Mouse (Mus musculus): ENCODE data around the gene Snrpa. TPM values are rescaled to one million over a fixed set of nuclear protein-coding genes. Genes with fewer than 3 reads are reported as not detected.
A peak's percentile ranks its signal among the peaks of the same experiment; 100 is the strongest.

The Snrpa gene
- polyA plus RNA-seq, 1 experiment from 2014 or later = 320 TPM

GRCm38 (mm10) chr7:27178324-27179216 is 17.5 kb downstream of the Snrpa start, which contains the start of gene Rab4b:
TSS of gene Rab4b (minus strand) at chr7:27178896.
- peak within 1 kb of the TSS; percentile 48 for H3K9ac ChIP-seq
- TF ChIP-seq CTCF (IDR thresholded peaks at IDR 0.05; ENCODE audit: low read depth) = peak; percentile 75
- peaks cover 9% of the 10 kb centered on the region for H3K4me1 ChIP-seq (ENCODE audit: insufficient read depth)
- peak; percentile 99 for DNase-seq
- peaks cover 27% of the 10 kb centered on the region; the same call in 1 of the 2 replicates for H3K36me3 ChIP-seq (ENCODE audit: insufficient read depth)
- peak within 1 kb of the TSS; percentile 61 for H3K4me3 ChIP-seq (ENCODE audit: low read depth, low read length)
- peak; percentile 97 for ATAC-seq (ENCODE audit: insufficient read depth)
- peak within 1 kb of the TSS; percentile 67 for H3K4me2 ChIP-seq
- no peaks in the 10 kb centered on the region for H3K9me3 ChIP-seq (ENCODE audit: low read depth, low read length)
- peak within 1 kb of the TSS; percentile 92 for H3K27ac ChIP-seq (ENCODE audit: low read depth)
- WGBS = under 1% methylated on average over 53 of the region's 53 CpGs
- no peaks in the 10 kb centered on the region for H3K27me3 ChIP-seq (ENCODE audit: insufficient read depth, low read length)

DNA sequence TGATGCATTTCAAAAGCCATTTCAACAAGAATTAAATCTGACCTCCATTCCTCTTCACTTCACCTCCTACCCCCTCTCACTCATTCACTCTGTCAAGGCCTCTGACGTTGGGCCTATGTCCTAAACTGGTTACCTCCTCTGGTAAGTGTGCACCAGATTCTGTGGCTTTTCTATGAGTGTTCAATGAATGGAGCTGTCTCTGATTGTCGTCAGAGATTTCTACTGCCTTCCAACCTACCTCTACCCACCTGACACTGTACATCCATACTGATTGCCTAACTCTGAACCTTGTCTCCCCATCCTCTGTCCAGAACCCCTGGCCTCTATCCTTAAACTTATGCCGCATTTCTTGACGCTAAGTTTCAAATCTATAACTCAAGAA is 18.1 kb downstream of the Snrpa start:
- H3K4me2 ChIP-seq = peak overlapping the region; percentile 67
- no peaks in the 10 kb centered on the region for H3K9me3 ChIP-seq (ENCODE audit: low read depth, low read length)
- ATAC-seq (ENCODE audit: insufficient read depth) = no peak
- TF ChIP-seq CTCF (IDR thresholded peaks at IDR 0.05; ENCODE audit: low read depth) = no peak
- H3K9ac ChIP-seq = peak overlapping the region; percentile 48
- H3K36me3 ChIP-seq (ENCODE audit: insufficient read depth) = peaks cover 27% of the 10 kb centered on the region
- peak overlapping the region; percentile 61 for H3K4me3 ChIP-seq (ENCODE audit: low read depth, low read length)
- H3K27ac ChIP-seq (ENCODE audit: low read depth) = peak overlapping the region; percentile 92
- peaks cover 9% of the 10 kb centered on the region for H3K4me1 ChIP-seq (ENCODE audit: insufficient read depth)
- H3K27me3 ChIP-seq (ENCODE audit: insufficient read depth, low read length) = no peaks in the 10 kb centered on the region
- 12% methylated on average over 4 of the region's 4 CpGs for WGBS
- no peak for DNase-seq

DNA sequence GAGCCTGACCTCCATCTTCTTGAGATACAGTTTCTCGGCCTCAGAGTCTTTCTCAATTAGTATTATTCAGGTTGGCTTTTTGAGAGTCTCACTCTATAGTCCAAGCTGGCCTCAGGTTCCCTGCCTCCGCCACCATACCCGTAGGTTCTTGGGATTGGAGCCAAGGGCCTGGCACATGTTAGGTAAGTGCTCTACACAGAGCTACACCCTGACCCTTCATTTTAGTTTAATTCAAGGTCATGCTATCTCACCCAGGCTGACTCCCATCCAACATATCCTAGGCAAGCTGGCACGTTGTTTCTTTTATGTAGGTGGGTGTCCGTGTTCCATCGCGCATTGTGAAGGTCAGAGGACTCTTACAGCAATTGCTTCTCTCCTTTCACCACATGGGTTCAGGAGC is 21.2 kb downstream of the Snrpa start:
- Histone ChIP-seq H3K4me2 (no peak overlapping the region), H3K27me3 (ENCODE audit: insufficient read depth, low read length) (no peaks in the 10 kb centered on the region), H3K9ac (no peak overlapping the region), H3K27ac (ENCODE audit: low read depth) (no peak overlapping the region), H3K4me1 (ENCODE audit: insufficient read depth) (peaks cover 9% of the 10 kb centered on the region), H3K36me3 (ENCODE audit: insufficient read depth) (peaks cover 49% of the 10 kb centered on the region), H3K9me3 (ENCODE audit: low read depth, low read length) (no peaks in the 10 kb centered on the region), H3K4me3 (ENCODE audit: low read depth, low read length) (no peak overlapping the region)
- ATAC-seq (ENCODE audit: insufficient read depth) (no peak), DNase-seq (no peak)
- no peak for TF ChIP-seq CTCF (IDR thresholded peaks at IDR 0.05; ENCODE audit: low read depth)
- 91% methylated on average over 7 of the region's 7 CpGs for WGBS

DNA sequence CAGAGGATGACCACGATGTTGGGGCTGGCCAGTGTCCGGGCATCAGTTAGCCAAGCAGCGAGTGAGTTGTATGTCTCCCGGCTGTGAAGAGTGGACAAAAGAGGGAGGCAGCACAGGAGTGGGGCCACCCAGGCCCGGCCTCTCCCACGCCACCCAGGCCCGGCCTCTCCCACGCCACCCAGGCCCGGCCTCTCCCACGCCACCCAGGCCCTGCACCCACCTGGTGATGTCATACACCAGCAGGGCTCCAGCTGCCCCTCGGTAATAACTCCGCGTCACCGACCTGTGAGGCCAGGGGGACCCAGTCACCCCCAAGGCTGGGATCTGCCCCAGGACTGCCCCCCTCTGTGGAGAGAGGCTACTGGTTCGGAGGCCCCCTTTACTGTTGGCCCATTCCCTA is 21.6 kb downstream of the Snrpa start:
- Histone ChIP-seq H3K4me2 (no peak overlapping the region), H3K9ac (no peak overlapping the region), H3K4me1 (ENCODE audit: insufficient read depth) (peaks cover 9% of the 10 kb centered on the region), H3K9me3 (ENCODE audit: low read depth, low read length) (no peaks in the 10 kb centered on the region), H3K36me3 (ENCODE audit: insufficient read depth) (peaks cover 49% of the 10 kb centered on the region), H3K4me3 (ENCODE audit: low read depth, low read length) (no peak overlapping the region), H3K27me3 (ENCODE audit: insufficient read depth, low read length) (no peaks in the 10 kb centered on the region), H3K27ac (ENCODE audit: low read depth) (no peak overlapping the region)
- no peak for TF ChIP-seq CTCF (IDR thresholded peaks at IDR 0.05; ENCODE audit: low read depth)
- 90% methylated on average over 15 of the region's 15 CpGs for WGBS
- DNase-seq (no peak), ATAC-seq (ENCODE audit: insufficient read depth) (no peak)

DNA sequence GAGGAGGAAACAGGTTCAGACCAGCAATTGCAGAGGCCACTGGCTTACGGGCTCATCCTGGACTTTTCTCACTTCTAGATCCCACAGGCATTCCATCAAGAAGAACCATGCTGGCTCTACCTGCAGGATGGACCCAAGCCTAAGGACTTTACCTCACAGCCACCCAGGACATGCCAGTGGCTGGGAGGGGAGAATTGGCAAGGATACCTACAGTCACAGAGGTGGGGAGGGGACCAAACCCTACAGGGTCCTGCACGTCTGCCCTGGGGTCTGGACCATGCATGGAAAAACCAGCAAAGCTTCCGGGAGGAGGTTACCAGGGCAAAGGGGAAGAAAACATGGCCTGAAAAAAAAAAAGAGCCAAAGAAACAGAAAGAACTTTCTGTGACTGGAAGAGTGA is 25.1 kb downstream of the Snrpa start:
- 86% methylated on average over 3 of the region's 3 CpGs for WGBS
- no peak for TF ChIP-seq CTCF (IDR thresholded peaks at IDR 0.05; ENCODE audit: low read depth)
- Histone ChIP-seq H3K4me3 (ENCODE audit: low read depth, low read length) (no peak overlapping the region), H3K4me1 (ENCODE audit: insufficient read depth) (no peaks in the 10 kb centered on the region), H3K36me3 (ENCODE audit: insufficient read depth) (peaks cover 49% of the 10 kb centered on the region), H3K27ac (ENCODE audit: low read depth) (no peak overlapping the region), H3K9ac (no peak overlapping the region), H3K27me3 (ENCODE audit: insufficient read depth, low read length) (no peaks in the 10 kb centered on the region), H3K4me2 (no peak overlapping the region), H3K9me3 (ENCODE audit: low read depth, low read length) (no peaks in the 10 kb centered on the region)
- DNase-seq = no peak
- no peak for ATAC-seq (ENCODE audit: insufficient read depth)

DNA sequence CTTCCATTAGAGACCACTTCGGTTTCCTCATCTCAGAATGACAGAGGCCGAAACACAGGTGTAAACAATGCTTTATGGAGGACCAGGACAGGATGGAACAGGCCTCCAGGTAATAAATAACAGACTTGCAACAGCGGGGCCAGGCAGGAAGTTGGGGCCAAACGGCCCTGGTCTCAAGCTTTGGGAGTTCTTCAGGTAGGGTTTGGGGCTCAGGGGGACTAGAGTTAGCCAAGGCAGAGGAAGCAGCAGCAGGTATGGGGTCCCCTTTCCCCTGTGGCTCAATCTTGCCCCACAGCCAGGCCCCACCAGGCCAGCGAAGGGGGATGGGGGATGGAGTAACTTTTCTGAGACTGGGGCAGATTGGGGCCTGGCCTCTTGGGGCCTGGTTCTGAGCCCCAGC is 27.7 kb downstream of the Snrpa start:
- H3K4me3 ChIP-seq (ENCODE audit: low read depth, low read length) = no peak overlapping the region
- no peak for TF ChIP-seq CTCF (IDR thresholded peaks at IDR 0.05; ENCODE audit: low read depth)
- peaks cover 46% of the 10 kb centered on the region for H3K36me3 ChIP-seq (ENCODE audit: insufficient read depth)
- no peak overlapping the region for H3K4me2 ChIP-seq
- no peaks in the 10 kb centered on the region for H3K27me3 ChIP-seq (ENCODE audit: insufficient read depth, low read length)
- H3K9me3 ChIP-seq (ENCODE audit: low read depth, low read length) = no peaks in the 10 kb centered on the region
- peaks cover 14% of the 10 kb centered on the region for H3K4me1 ChIP-seq (ENCODE audit: insufficient read depth)
- H3K9ac ChIP-seq = no peak overlapping the region
- DNase-seq = no peak
- ATAC-seq (ENCODE audit: insufficient read depth) = no peak
- 84% methylated on average over 5 of the region's 5 CpGs for WGBS
- no peak overlapping the region for H3K27ac ChIP-seq (ENCODE audit: low read depth)

DNA sequence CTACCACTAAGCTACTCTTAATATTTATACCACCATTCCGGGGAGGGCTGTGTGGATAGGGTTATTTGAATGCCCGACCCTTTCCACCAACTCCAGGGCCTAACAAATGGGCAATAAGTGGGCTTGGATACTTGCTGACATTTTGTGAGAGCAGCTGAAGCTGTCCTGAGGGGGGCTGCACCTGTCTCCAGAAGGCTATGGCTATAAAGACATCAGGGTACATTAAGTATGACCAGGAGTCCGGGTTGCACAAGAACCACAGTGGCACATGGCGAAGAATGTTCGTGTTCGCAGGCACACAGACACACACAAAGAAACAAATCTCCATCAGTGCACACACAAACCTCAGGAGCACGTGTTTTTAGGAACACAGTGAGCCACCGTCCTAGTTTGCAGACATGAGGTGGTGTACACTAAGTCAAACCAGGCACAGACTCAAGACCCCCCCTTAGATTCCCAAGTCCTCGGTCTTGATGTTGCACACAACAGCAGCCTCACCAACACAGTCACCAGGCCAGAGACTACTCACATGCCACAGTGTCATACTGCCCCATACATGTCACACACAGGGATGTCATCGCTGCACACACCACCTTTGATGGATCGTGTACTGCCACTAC is 28.5 kb downstream of the Snrpa start:
- Histone ChIP-seq H3K36me3 (ENCODE audit: insufficient read depth) (peaks cover 46% of the 10 kb centered on the region), H3K4me2 (peak overlapping the region; percentile 82), H3K27ac (ENCODE audit: low read depth) (peak overlapping the region; percentile 98; the same call in 1 of the 2 replicates), H3K4me1 (ENCODE audit: insufficient read depth) (peaks cover 18% of the 10 kb centered on the region), H3K9me3 (ENCODE audit: low read depth, low read length) (no peaks in the 10 kb centered on the region), H3K27me3 (ENCODE audit: insufficient read depth, low read length) (no peaks in the 10 kb centered on the region), H3K4me3 (ENCODE audit: low read depth, low read length) (peak overlapping the region; percentile 71), H3K9ac (peak overlapping the region; percentile 85)
- DNase-seq (no peak), ATAC-seq (ENCODE audit: insufficient read depth) (no peak)
- no peak for TF ChIP-seq CTCF (IDR thresholded peaks at IDR 0.05; ENCODE audit: low read depth)
- 70% methylated on average over 11 of the region's 11 CpGs for WGBS
